Mouse (Mus musculus) testis, adult 2 months (tissue): ENCODE measurements around the gene Scoc. TPM values are rescaled to one million over a fixed set of nuclear protein-coding genes. Genes with fewer than 3 reads are reported as not detected.

Experiments
- H3K27ac ChIP-seq: fragments of 200-500 bp; 2 replicates; pipeline ENCODE4 v1.5.1; 2012; ENCODE audit warnings: low read depth, low read length; ENCODE audit not compliant: control insufficient read depth, insufficient read depth
- H3K27me3 ChIP-seq: fragments of 200-500 bp; 2 replicates; pipeline ENCODE4 v1.6.1; 2012; ENCODE audit warnings: mild to moderate bottlenecking, low read length, moderate library complexity; ENCODE audit not compliant: control insufficient read depth, insufficient read depth
- H3K36me3 ChIP-seq: fragments of 200-500 bp; 2 replicates; pipeline ENCODE4 v1.6.1; 2012; ENCODE audit warnings: mild to moderate bottlenecking, low read length; ENCODE audit not compliant: control insufficient read depth, insufficient read depth
- H3K4me1 ChIP-seq: fragments of 200-500 bp; 2 replicates; pipeline ENCODE4 v1.6.1; 2012; ENCODE audit warnings: low read length; ENCODE audit not compliant: control insufficient read depth, insufficient read depth
- H3K4me3 ChIP-seq: fragments of 200-500 bp; 2 replicates; pipeline ENCODE4 v1.5.1; 2012; ENCODE audit warnings: low read depth, mild to moderate bottlenecking, low read length, moderate library complexity, mixed read lengths; ENCODE audit not compliant: control insufficient read depth
- CTCF ChIP-seq: fragments of 200-500 bp; IDR thresholded peaks from 2 replicates; pipeline ENCODE4 v1.5.1; 2012; ENCODE audit warnings: low read depth, mild to moderate bottlenecking, inconsistent platforms, low read length, moderate library complexity; ENCODE audit not compliant: control insufficient read depth, insufficient read depth, insufficient replicate concordance
- POLR2A ChIP-seq: fragments of 200-500 bp; IDR thresholded peaks from 2 replicates; pipeline ENCODE4 v1.6.1; 2012; ENCODE audit warnings: low read depth, mild to moderate bottlenecking, inconsistent platforms, low read length, moderate library complexity; ENCODE audit not compliant: control insufficient read depth
- polyA plus RNA-seq: library from polyadenylated mRNA; depleted of rRNA; stranded (reverse); fragments of >200 nt; gene quantifications from 2 replicates; pipeline ENCODE4 v1.2.3, GENCODE M21; 2012; rRNA removed

The Scoc gene
- polyA plus RNA-seq, 1 experiment: 8.3 TPM

DNA sequence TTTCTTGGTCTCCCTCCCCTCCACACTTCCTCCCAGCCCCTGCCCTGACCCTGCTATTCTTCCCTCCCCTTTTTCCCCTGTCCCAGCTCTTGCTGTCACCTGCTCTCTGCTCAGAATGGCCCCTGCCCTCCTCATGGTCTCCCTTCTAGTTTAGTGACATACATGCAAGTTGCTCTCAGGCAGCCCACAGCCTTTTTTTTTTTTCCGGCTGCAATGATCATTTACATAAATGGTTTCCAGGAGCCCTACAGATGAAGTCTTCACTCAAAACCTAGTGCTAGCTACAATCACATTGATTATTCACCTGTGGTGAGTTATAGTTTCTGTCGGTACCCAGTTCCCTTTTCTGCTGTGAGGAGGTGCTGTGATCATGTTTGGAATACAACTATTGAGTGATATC lies 77.2 kb downstream of the Scoc start:
- TF ChIP-seq POLR2A: no peak
- no peak for TF ChIP-seq CTCF
- no peaks in the 10 kb centered on the region; the same call in 1 of the 2 replicates for H3K36me3 ChIP-seq
- no peak overlapping the region for H3K27ac ChIP-seq
- no peak overlapping the region for H3K4me3 ChIP-seq
- H3K27me3 ChIP-seq: no peaks in the 10 kb centered on the region
- no peaks in the 10 kb centered on the region for H3K4me1 ChIP-seq

DNA sequence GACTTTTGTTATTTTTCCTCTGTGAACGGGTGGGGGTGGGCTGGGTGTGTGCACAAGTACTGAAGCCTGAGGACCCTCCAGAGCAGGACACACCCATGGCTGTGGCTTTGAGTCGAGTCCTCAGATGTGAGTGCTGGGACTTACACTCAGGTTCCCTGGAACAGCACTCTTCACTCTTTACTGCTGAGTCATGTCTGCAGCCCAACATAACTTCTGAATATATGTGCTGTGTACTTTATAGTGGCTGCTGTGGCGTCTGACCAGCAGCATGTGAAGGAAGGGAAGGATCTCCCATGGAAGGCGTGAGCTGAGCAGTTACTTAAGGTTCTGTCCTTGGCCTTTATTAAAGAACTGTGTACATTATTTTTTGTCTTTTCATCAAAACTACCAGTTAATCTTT lies 78.0 kb downstream of the Scoc start:
- no peak overlapping the region for H3K4me3 ChIP-seq
- TF ChIP-seq CTCF (no peak), POLR2A (no peak)
- no peaks in the 10 kb centered on the region for H3K4me1 ChIP-seq
- no peaks in the 10 kb centered on the region for H3K27me3 ChIP-seq
- H3K27ac ChIP-seq: no peak overlapping the region
- H3K36me3 ChIP-seq: no peaks in the 10 kb centered on the region; the same call in 1 of the 2 replicates

Other genes starting within 250 kb of the Scoc start
- 0.12 and 0.20 TPM in 2 replicates for gene Ucp1, start 168.0 kb downstream of the Scoc start, polyA plus RNA-seq
- 2.5 and 3.1 TPM in 2 replicates for gene Elmod2, start 125.9 kb downstream of the Scoc start, polyA plus RNA-seq
- gene Mgat4d, start 109.9 kb downstream of the Scoc start, polyA plus RNA-seq: 20.5 and 30.8 TPM in 2 replicates
- gene Clgn, start 68.5 kb downstream of the Scoc start, polyA plus RNA-seq: 125 and 174 TPM in 2 replicates
- gene Olfr370, start 77.4 kb upstream of the Scoc start, polyA plus RNA-seq: not detected in 2 replicates
- gene Ndufb7, start 108.3 kb upstream of the Scoc start, polyA plus RNA-seq: 231 and 259 TPM in 2 replicates
- 159 and 173 TPM in 2 replicates for gene Tecr, start 149.6 kb upstream of the Scoc start, polyA plus RNA-seq
- 203 and 207 TPM in 2 replicates for gene Dnajb1, start 149.8 kb upstream of the Scoc start, polyA plus RNA-seq
- gene Gipc1, start 194.3 kb upstream of the Scoc start, polyA plus RNA-seq: 12.1 and 12.2 TPM in 2 replicates
- gene Ptger1, start 208.3 kb upstream of the Scoc start, polyA plus RNA-seq: 0.51 and 0.59 TPM in 2 replicates
- 13.3 and 16.6 TPM in 2 replicates for gene Pkn1, start 240.8 kb upstream of the Scoc start, polyA plus RNA-seq